Mouse (Mus musculus): Measurements from ENCODE around the gene Olfr577. TPM values are rescaled to one million over a fixed set of nuclear protein-coding genes. Genes with fewer than 3 reads are reported as not detected.

Gene Olfr577
- polyA plus RNA-seq (2015; fragmentation: Nextera tagmentation; extraction: Ambion mirVana), result not detected in 2 replicates

- Histone ChIP-seq H3K4me3 (no peak within 1 kb of the TSS), H3K4me2 (no peak within 1 kb of the TSS), H3K4me1 (no peaks in the 10 kb centered on the region), H3K9me3 (no peaks in the 10 kb centered on the region), H3K9ac (no peak within 1 kb of the TSS), H3K36me3 (no peaks in the 10 kb centered on the region), H3K27ac (replicated peaks) (no peak within 1 kb of the TSS), H3K27me3 (replicated peaks) (no peaks in the 10 kb centered on the region)
- WGBS, result 79% methylated on average over 2 of the region's 2 CpGs
- no peak for ATAC-seq (ENCODE audit: extremely low read depth, insufficient number of reproducible peaks, low FRiP score, low TSS enrichment)
Measured at GRCm38 (mm10) chr7:102975843-102976242, at the start of gene Olfr577. Olfr577 (minus strand) TSS chr7:102975943.

- Histone ChIP-seq H3K4me2 (no peak within 1 kb of the TSS), H3K27ac (replicated peaks) (no peak within 1 kb of the TSS), H3K27me3 (replicated peaks) (no peaks in the 10 kb centered on the region), H3K9ac (no peak within 1 kb of the TSS), H3K9me3 (no peaks in the 10 kb centered on the region), H3K4me3 (no peak within 1 kb of the TSS), H3K36me3 (no peaks in the 10 kb centered on the region), H3K4me1 (no peaks in the 10 kb centered on the region)
- 41% methylated on average over 3 of the region's 3 CpGs for WGBS
- no peak for ATAC-seq (ENCODE audit: extremely low read depth, insufficient number of reproducible peaks, low FRiP score, low TSS enrichment)
Measured at GRCm38 (mm10) chr7:102989224-102989623, 13.5 kb upstream of the Olfr577 start, which contains the start of gene Olfr578. Olfr578 (minus strand) TSS chr7:102989324.

- ATAC-seq (ENCODE audit: extremely low read depth, insufficient number of reproducible peaks, low FRiP score, low TSS enrichment), result no peak
- Histone ChIP-seq H3K9me3 (no peaks in the 10 kb centered on the region), H3K36me3 (no peaks in the 10 kb centered on the region), H3K27ac (replicated peaks) (no peak overlapping the region), H3K27me3 (replicated peaks) (no peaks in the 10 kb centered on the region), H3K4me1 (no peaks in the 10 kb centered on the region), H3K4me2 (no peak overlapping the region), H3K9ac (no peak overlapping the region), H3K4me3 (no peak overlapping the region)
- WGBS, result 55% methylated on average over 1 of the region's 1 CpGs
Measured at GRCm38 (mm10) chr7:102974399-102974798, 1.3 kb downstream of the Olfr577 start.

- Histone ChIP-seq H3K4me1 (peaks cover 3% of the 10 kb centered on the region), H3K9ac (no peak within 1 kb of the TSS), H3K4me3 (no peak within 1 kb of the TSS), H3K27ac (replicated peaks) (no peak within 1 kb of the TSS), H3K36me3 (no peaks in the 10 kb centered on the region), H3K4me2 (no peak within 1 kb of the TSS), H3K27me3 (replicated peaks) (no peaks in the 10 kb centered on the region), H3K9me3 (no peaks in the 10 kb centered on the region)
- 11% methylated on average over 2 of the region's 2 CpGs for WGBS
- ATAC-seq (ENCODE audit: extremely low read depth, insufficient number of reproducible peaks, low FRiP score, low TSS enrichment), result no peak
Measured at GRCm38 (mm10) chr7:102962360-102962759, 13.4 kb downstream of the Olfr577 start, which contains the start of gene Olfr576. Olfr576 (plus strand) TSS chr7:102962660.

- peak; percentile 95 for ATAC-seq (ENCODE audit: extremely low read depth, insufficient number of reproducible peaks, low FRiP score, low TSS enrichment)
- no peaks in the 10 kb centered on the region for H3K4me1 ChIP-seq
- WGBS, result 39% methylated on average over 1 of the region's 1 CpGs
Measured at GRCm38 (mm10) chr7:102958593-102958992, 17.1 kb downstream of the Olfr577 start, which contains the start of gene Olfr575. Olfr575 (minus strand) TSS chr7:102958775.

GRCm38 (mm10) chr7:102958137-102958536 is 17.6 kb downstream of the Olfr577 start:
- ATAC-seq (ENCODE audit: extremely low read depth, insufficient number of reproducible peaks, low FRiP score, low TSS enrichment), result no peak
- Histone ChIP-seq H3K36me3 (no peaks in the 10 kb centered on the region), H3K4me2 (no peak overlapping the region), H3K9ac (no peak overlapping the region), H3K27me3 (replicated peaks) (no peaks in the 10 kb centered on the region), H3K4me1 (no peaks in the 10 kb centered on the region), H3K9me3 (no peaks in the 10 kb centered on the region), H3K27ac (replicated peaks) (0 out of 2 replicates have a peak overlapping the region, but pooled peaks have one; percentile 15), H3K4me3 (no peak overlapping the region)
- 64% methylated on average over 3 of the region's 3 CpGs for WGBS

More at GRCm38 (mm10) chr7:102958593-102958992, 17.1 kb downstream of the Olfr577 start, which contains the start of gene Olfr575:
- Histone ChIP-seq H3K36me3 (no peaks in the 10 kb centered on the region), H3K4me2 (no peak within 1 kb of the TSS), H3K27me3 (replicated peaks) (no peaks in the 10 kb centered on the region), H3K27ac (replicated peaks) (0 out of 2 replicates have a peak within 1 kb of the TSS, but pooled peaks have one; percentile 15), H3K9me3 (no peaks in the 10 kb centered on the region), H3K9ac (no peak within 1 kb of the TSS), H3K4me3 (no peak within 1 kb of the TSS)

- ATAC-seq (ENCODE audit: extremely low read depth, insufficient number of reproducible peaks, low FRiP score, low TSS enrichment), result no peak
- Histone ChIP-seq H3K9me3 (no peaks in the 10 kb centered on the region), H3K27me3 (replicated peaks) (no peaks in the 10 kb centered on the region), H3K36me3 (no peaks in the 10 kb centered on the region), H3K27ac (replicated peaks) (no peak overlapping the region), H3K4me1 (no peaks in the 10 kb centered on the region), H3K9ac (no peak overlapping the region), H3K4me2 (no peak overlapping the region), H3K4me3 (no peak overlapping the region)
- 72% methylated on average over 1 of the region's 1 CpGs for WGBS
Measured at GRCm38 (mm10) chr7:102950732-102951131, 25.0 kb downstream of the Olfr577 start.

- Histone ChIP-seq H3K27ac (replicated peaks) (no peak within 1 kb of the TSS), H3K9me3 (no peaks in the 10 kb centered on the region), H3K27me3 (replicated peaks) (no peaks in the 10 kb centered on the region), H3K4me1 (no peaks in the 10 kb centered on the region), H3K4me2 (no peak within 1 kb of the TSS), H3K9ac (no peak within 1 kb of the TSS), H3K4me3 (no peak within 1 kb of the TSS), H3K36me3 (no peaks in the 10 kb centered on the region)
- ATAC-seq (ENCODE audit: extremely low read depth, insufficient number of reproducible peaks, low FRiP score, low TSS enrichment), result no peak
- 93% methylated on average over 1 of the region's 1 CpGs for WGBS
Measured at GRCm38 (mm10) chr7:102948167-102948566, 27.6 kb downstream of the Olfr577 start, which contains the start of gene Olfr574. Olfr574 (plus strand) TSS chr7:102948467.

- H3K9me3 ChIP-seq, result no peaks in the 10 kb centered on the region
- no peak for ATAC-seq (ENCODE audit: extremely low read depth, insufficient number of reproducible peaks, low FRiP score, low TSS enrichment)
- H3K27me3 ChIP-seq (replicated peaks), result no peaks in the 10 kb centered on the region
- no peaks in the 10 kb centered on the region for H3K36me3 ChIP-seq
- no peaks in the 10 kb centered on the region for H3K4me1 ChIP-seq
- H3K9ac ChIP-seq, result no peak overlapping the region
- no peak overlapping the region for H3K27ac ChIP-seq (replicated peaks)
- no peak overlapping the region for H3K4me2 ChIP-seq
- no peak overlapping the region for H3K4me3 ChIP-seq
- 63% methylated on average over 1 of the region's 1 CpGs for WGBS
Measured at GRCm38 (mm10) chr7:102943417-102943816, 32.3 kb downstream of the Olfr577 start.

- Histone ChIP-seq H3K4me2 (no peak within 1 kb of the TSS), H3K4me1 (no peaks in the 10 kb centered on the region), H3K27ac (replicated peaks) (no peak within 1 kb of the TSS), H3K4me3 (no peak within 1 kb of the TSS), H3K36me3 (no peaks in the 10 kb centered on the region), H3K9me3 (no peaks in the 10 kb centered on the region), H3K9ac (no peak within 1 kb of the TSS), H3K27me3 (replicated peaks) (no peaks in the 10 kb centered on the region)
- WGBS, result 77% methylated on average over 2 of the region's 2 CpGs
- ATAC-seq (ENCODE audit: extremely low read depth, insufficient number of reproducible peaks, low FRiP score, low TSS enrichment), result no peak
Measured at GRCm38 (mm10) chr7:102942475-102942874, 33.3 kb downstream of the Olfr577 start, which contains the start of gene Olfr573-ps1. Olfr573-ps1 (minus strand) TSS chr7:102942575.

- 59% methylated on average over 3 of the region's 3 CpGs for WGBS
- no peak overlapping the region for H3K9ac ChIP-seq
- no peak for ATAC-seq (ENCODE audit: extremely low read depth, insufficient number of reproducible peaks, low FRiP score, low TSS enrichment)
- H3K4me2 ChIP-seq, result no peak overlapping the region
- H3K4me1 ChIP-seq, result no peaks in the 10 kb centered on the region
- H3K27ac ChIP-seq (replicated peaks), result no peak overlapping the region
- no peak overlapping the region for H3K4me3 ChIP-seq
- H3K36me3 ChIP-seq, result no peaks in the 10 kb centered on the region
- H3K9me3 ChIP-seq, result no peaks in the 10 kb centered on the region
- no peaks in the 10 kb centered on the region for H3K27me3 ChIP-seq (replicated peaks)
Measured at GRCm38 (mm10) chr7:102927105-102927504, 48.6 kb downstream of the Olfr577 start.

- Histone ChIP-seq H3K27me3 (replicated peaks) (no peaks in the 10 kb centered on the region), H3K27ac (replicated peaks) (no peak within 1 kb of the TSS), H3K4me1 (no peaks in the 10 kb centered on the region), H3K4me2 (no peak within 1 kb of the TSS), H3K36me3 (no peaks in the 10 kb centered on the region), H3K9ac (no peak within 1 kb of the TSS), H3K9me3 (no peaks in the 10 kb centered on the region), H3K4me3 (no peak within 1 kb of the TSS)
- 45% methylated on average over 1 of the region's 1 CpGs for WGBS
- ATAC-seq (ENCODE audit: extremely low read depth, insufficient number of reproducible peaks, low FRiP score, low TSS enrichment), result no peak
Measured at GRCm38 (mm10) chr7:102924109-102924508, 51.6 kb downstream of the Olfr577 start, which contains the start of gene Olfr572. Olfr572 (plus strand) TSS chr7:102924409.

Measured in heart, embryonic 13.5 days (tissue).